Mouse (Mus musculus) neural tube, embryonic 13.5 days (tissue): ENCODE results near the gene Tcte2. TPM values are rescaled to one million over a fixed set of nuclear protein-coding genes. Genes with fewer than 3 reads are reported as not detected.

Source experiments
- ATAC-seq: fragments of 200-750 bp; cut with Nextera tagmentation; 2 replicates; pipeline ENCODE4 v1.8.0; 2017; ENCODE audit warnings: low read depth, mild to moderate bottlenecking, moderate TSS enrichment, moderate library complexity
- H3K27ac ChIP-seq: fragments of 300-500 bp; sonication (generic); replicated peaks from 2 replicates; pipeline ENCODE4 v1.5.1; 2015; ENCODE audit warnings: moderate library complexity, mild to moderate bottlenecking, inconsistent platforms
- H3K27me3 ChIP-seq: fragments of 300-500 bp; sonication (generic); 2 replicates; pipeline ENCODE4 v1.6.1; 2015; ENCODE audit warnings: mild to moderate bottlenecking, inconsistent platforms
- H3K36me3 ChIP-seq: fragments of 300-500 bp; sonication (generic); 2 replicates; pipeline ENCODE4 v1.6.1; 2015; ENCODE audit warnings: mild to moderate bottlenecking, inconsistent platforms
- H3K4me1 ChIP-seq: fragments of 300-500 bp; sonication (generic); replicated peaks from 2 replicates; pipeline ENCODE4 v1.6.1; 2015; ENCODE audit warnings: inconsistent platforms
- H3K4me2 ChIP-seq: fragments of 300-500 bp; sonication (generic); 2 replicates; pipeline ENCODE4 v1.6.1; 2015; ENCODE audit warnings: inconsistent platforms, mild to moderate bottlenecking, moderate library complexity
- H3K4me3 ChIP-seq: fragments of 300-500 bp; sonication (generic); 2 replicates; pipeline ENCODE4 v1.5.1; 2015; ENCODE audit warnings: mild to moderate bottlenecking, inconsistent platforms
- H3K9ac ChIP-seq: fragments of 300-500 bp; sonication (generic); 2 replicates; pipeline ENCODE4 v1.6.1; 2015; ENCODE audit warnings: moderate library complexity, mild to moderate bottlenecking, inconsistent platforms
- H3K9me3 ChIP-seq: fragments of 300-500 bp; sonication (generic); 2 replicates; pipeline ENCODE4 v1.6.1; 2016; ENCODE audit warnings: inconsistent platforms
- WGBS: fragments of 180-500 bp; shearing (Covaris S2); methylation state at CpG from one replicate; pipeline ENCODE4 v1.1.7; 2015; 5-methylcytosine and 5-hydroxymethylcytosine counted together
- polyA plus RNA-seq: library from polyadenylated mRNA; unstranded; fragments of >200 nt; fragmentation: Nextera tagmentation; extraction: Ambion mirVana; gene quantifications from 2 replicates; pipeline ENCODE4 v1.2.1, GENCODE M21; 2015

Tcte2 gene
- polyA plus RNA-seq, 1 experiment from 2014 or later, result 17.8 TPM

DNA sequence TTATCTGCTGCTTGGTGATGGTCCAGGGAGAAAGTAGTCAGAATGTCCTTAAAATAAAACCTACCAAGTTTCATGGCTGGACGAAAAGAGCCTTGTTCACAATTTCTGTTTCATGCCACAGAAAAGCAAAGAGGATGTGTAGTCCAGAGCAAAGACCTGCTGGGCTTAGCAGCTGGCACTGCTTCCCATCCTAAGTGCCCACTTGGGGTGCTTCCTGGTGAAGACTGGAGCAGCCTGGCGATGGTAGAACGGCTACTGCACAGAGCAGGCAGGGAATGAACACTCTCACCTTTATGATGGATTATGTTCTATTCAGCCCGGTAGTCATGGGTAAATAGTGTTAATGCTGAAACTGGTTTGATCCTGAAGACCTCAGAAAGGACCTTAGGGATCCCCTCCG lies 27.7 kb downstream of the Tcte2 start:
- Histone ChIP-seq H3K27ac (no peak overlapping the region), H3K36me3 (no peaks in the 10 kb centered on the region), H3K27me3 (no peaks in the 10 kb centered on the region), H3K4me1 (peaks cover 7% of the 10 kb centered on the region; the same call in 1 of the 2 replicates), H3K9me3 (no peaks in the 10 kb centered on the region), H3K4me2 (no peak overlapping the region), H3K9ac (no peak overlapping the region), H3K4me3 (no peak overlapping the region)
- ATAC-seq, result no peak
- 94% methylated on average over 5 of the region's 5 CpGs for WGBS

GRCm38 (mm10) chr17:13732685-13733084 lies 28.9 kb downstream of the Tcte2 start:
- no peaks in the 10 kb centered on the region for H3K9me3 ChIP-seq
- no peak overlapping the region for H3K27ac ChIP-seq
- 54% methylated on average over 8 of the region's 8 CpGs for WGBS
- H3K9ac ChIP-seq, result no peak overlapping the region
- peaks cover 6% of the 10 kb centered on the region; the same call in 1 of the 2 replicates for H3K4me1 ChIP-seq
- no peaks in the 10 kb centered on the region for H3K36me3 ChIP-seq
- H3K27me3 ChIP-seq, result no peaks in the 10 kb centered on the region
- ATAC-seq, result no peak
- H3K4me2 ChIP-seq, result no peak overlapping the region
- H3K4me3 ChIP-seq, result no peak overlapping the region

DNA sequence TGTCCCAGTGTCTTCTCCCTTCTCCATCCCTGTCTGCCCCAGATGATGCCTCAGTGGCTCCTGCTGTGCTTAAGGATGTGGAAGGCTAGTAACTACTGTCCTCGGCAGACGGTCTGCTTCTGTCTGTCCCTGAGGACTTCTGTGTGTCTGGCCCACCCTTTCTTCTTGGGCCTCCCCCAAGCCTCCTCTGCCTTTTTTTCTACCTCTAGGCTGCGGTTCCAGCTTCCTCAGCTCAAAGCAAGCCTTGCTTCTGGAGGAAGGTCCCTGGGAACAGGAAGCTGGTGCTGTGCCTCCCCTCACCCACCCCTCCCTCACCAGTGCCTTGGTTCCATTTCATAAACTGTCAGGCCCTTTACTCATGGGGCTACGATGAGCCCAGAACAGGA lies 29.9 kb downstream of the Tcte2 start:
- Histone ChIP-seq H3K4me1 (no peaks in the 10 kb centered on the region), H3K27me3 (no peaks in the 10 kb centered on the region), H3K36me3 (no peaks in the 10 kb centered on the region), H3K4me2 (no peak overlapping the region), H3K9me3 (no peaks in the 10 kb centered on the region), H3K4me3 (no peak overlapping the region), H3K27ac (no peak overlapping the region), H3K9ac (no peak overlapping the region)
- 67% methylated on average over 4 of the region's 4 CpGs for WGBS
- no peak for ATAC-seq

GRCm38 (mm10) chr17:13730980-13731726 lies 30.5 kb downstream of the Tcte2 start:
- H3K9me3 ChIP-seq, result no peaks in the 10 kb centered on the region
- no peak for ATAC-seq
- no peaks in the 10 kb centered on the region for H3K27me3 ChIP-seq
- no peaks in the 10 kb centered on the region for H3K36me3 ChIP-seq
- 88% methylated on average over 6 of the region's 6 CpGs for WGBS
- no peaks in the 10 kb centered on the region for H3K4me1 ChIP-seq
- no peak overlapping the region for H3K27ac ChIP-seq
- no peak overlapping the region for H3K4me3 ChIP-seq
- H3K9ac ChIP-seq, result no peak overlapping the region
- no peak overlapping the region for H3K4me2 ChIP-seq

- Histone ChIP-seq H3K27ac (no peak overlapping the region), H3K4me1 (peaks cover 25% of the 10 kb centered on the region), H3K36me3 (no peaks in the 10 kb centered on the region), H3K9me3 (no peaks in the 10 kb centered on the region), H3K9ac (no peak overlapping the region), H3K4me3 (no peak overlapping the region), H3K4me2 (no peak overlapping the region), H3K27me3 (no peaks in the 10 kb centered on the region)
- no peak for ATAC-seq
- 96% methylated on average over 8 of the region's 8 CpGs for WGBS
These were observed 34.7 kb downstream of the Tcte2 start for GRCm38 (mm10) chr17:13726832-13727355.

DNA sequence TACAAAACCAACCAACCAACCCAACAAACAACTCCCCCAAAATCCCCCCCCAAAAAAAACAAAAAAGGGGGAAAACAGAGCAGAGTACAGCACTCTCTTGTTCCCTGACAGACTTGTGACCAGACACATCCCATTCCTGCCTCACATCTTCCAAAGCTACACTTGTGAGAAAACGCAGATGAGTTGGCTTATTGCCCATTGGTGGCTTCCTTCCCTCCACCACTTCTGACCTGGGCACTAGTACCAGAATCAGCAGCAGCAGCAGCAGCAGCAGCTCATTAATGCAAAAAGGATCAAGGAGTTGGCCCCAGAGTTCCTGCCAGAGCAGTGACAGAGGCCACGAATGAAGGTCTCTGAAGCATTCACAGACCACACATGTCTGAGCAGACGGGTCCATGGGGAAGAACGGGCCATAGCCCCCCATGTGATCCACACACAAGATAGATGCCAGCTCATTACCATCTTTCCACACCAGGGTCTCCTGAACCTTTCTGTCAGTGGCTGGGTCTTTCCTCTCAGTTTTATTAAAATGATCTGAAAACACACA lies 36.5 kb downstream of the Tcte2 start:
- 53% methylated on average over 4 of the region's 4 CpGs for WGBS
- no peak for ATAC-seq
- Histone ChIP-seq H3K9me3 (no peaks in the 10 kb centered on the region), H3K4me2 (no peak overlapping the region), H3K36me3 (no peaks in the 10 kb centered on the region), H3K4me3 (no peak overlapping the region), H3K4me1 (peaks cover 25% of the 10 kb centered on the region), H3K9ac (no peak overlapping the region), H3K27ac (no peak overlapping the region), H3K27me3 (no peaks in the 10 kb centered on the region)

DNA sequence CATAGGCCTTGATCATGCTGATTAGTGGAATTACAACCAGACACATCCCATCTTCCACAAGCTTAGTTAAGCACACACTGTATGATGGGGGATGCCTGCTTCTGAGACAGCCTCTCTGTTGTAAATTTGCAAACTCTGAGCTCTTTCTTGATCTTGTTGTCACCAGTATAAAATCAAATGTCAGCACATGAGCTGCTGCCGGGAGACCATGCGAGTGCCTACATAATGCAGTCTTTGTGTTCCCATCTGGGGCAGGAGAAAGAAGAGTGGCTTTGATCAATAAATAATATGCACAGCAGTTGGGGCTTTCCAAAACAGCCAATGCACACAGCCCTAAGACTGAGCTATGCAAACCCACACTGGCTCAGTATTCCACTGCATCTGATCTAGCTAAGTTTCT lies 39.2 kb downstream of the Tcte2 start:
- Histone ChIP-seq H3K4me2 (no peak overlapping the region), H3K9me3 (no peaks in the 10 kb centered on the region), H3K27ac (no peak overlapping the region), H3K27me3 (no peaks in the 10 kb centered on the region), H3K9ac (no peak overlapping the region), H3K4me3 (no peak overlapping the region), H3K36me3 (no peaks in the 10 kb centered on the region), H3K4me1 (peaks cover 25% of the 10 kb centered on the region)
- ATAC-seq, result peak; percentile 60; the same call in 1 of the 2 replicates
- WGBS, result 7% methylated on average over 2 of the region's 2 CpGs

DNA sequence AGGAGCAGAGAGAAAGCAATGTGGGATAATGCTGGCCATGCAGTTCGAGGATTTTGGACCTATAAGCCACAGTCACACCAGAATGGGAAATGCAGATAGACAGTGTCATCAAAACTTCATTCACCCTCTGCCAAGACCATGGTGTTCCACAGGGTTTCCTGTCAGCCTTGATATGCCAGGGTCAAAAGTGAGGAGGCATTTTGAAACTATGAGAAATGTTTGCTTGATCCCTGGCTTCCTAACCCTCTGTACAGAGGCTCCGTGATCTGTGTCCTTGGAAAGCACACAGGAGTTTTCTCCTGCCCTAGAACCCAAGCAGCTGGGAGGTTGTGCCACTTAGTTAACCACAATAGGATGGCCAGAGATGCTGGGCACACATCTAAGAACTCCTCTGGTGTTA lies 40.3 kb downstream of the Tcte2 start:
- peaks cover 25% of the 10 kb centered on the region for H3K4me1 ChIP-seq
- no peak overlapping the region for H3K9ac ChIP-seq
- WGBS, result 88% methylated on average over 2 of the region's 2 CpGs
- H3K27me3 ChIP-seq, result no peaks in the 10 kb centered on the region
- H3K4me3 ChIP-seq, result no peak overlapping the region
- H3K9me3 ChIP-seq, result no peaks in the 10 kb centered on the region
- H3K4me2 ChIP-seq, result no peak overlapping the region
- no peaks in the 10 kb centered on the region for H3K36me3 ChIP-seq
- no peak for ATAC-seq
- no peak overlapping the region for H3K27ac ChIP-seq

- Histone ChIP-seq H3K4me2 (no peak overlapping the region), H3K9me3 (no peaks in the 10 kb centered on the region), H3K4me1 (peaks cover 24% of the 10 kb centered on the region), H3K9ac (no peak overlapping the region), H3K27me3 (no peaks in the 10 kb centered on the region), H3K36me3 (no peaks in the 10 kb centered on the region), H3K27ac (no peak overlapping the region), H3K4me3 (no peak overlapping the region)
- 91% methylated on average over 5 of the region's 5 CpGs for WGBS
- no peak for ATAC-seq
These were observed 41.4 kb downstream of the Tcte2 start for GRCm38 (mm10) chr17:13720187-13720586.

GRCm38 (mm10) chr17:13717428-13717827 lies 44.2 kb downstream of the Tcte2 start:
- Histone ChIP-seq H3K9ac (no peak overlapping the region), H3K4me1 (peaks cover 3% of the 10 kb centered on the region), H3K36me3 (no peaks in the 10 kb centered on the region), H3K27ac (no peak overlapping the region), H3K27me3 (no peaks in the 10 kb centered on the region), H3K4me3 (no peak overlapping the region), H3K9me3 (no peaks in the 10 kb centered on the region), H3K4me2 (no peak overlapping the region)
- WGBS, result 79% methylated on average over 11 of the region's 11 CpGs
- ATAC-seq, result peak; percentile 24; the same call in 1 of the 2 replicates

DNA sequence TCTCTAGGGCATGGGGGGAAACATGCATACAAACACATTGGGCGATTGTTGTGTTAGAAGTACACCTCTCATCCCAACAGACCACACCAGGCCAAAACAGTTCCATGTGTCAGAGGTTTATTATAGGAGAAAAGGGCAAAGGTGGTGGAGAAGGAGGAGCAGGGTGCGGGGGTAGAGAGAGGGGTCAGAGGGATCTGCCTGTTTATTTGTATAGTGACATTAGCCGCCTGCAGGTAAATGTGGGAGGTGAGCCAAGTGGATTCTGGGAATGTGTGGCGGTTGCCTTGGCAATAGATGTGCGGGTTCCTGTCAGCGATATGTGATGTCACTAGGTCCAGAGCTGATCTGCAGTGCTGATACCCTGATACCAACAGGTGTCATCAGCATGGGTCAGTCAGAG lies 45.3 kb downstream of the Tcte2 start:
- Histone ChIP-seq H3K4me3 (no peak overlapping the region), H3K4me1 (no peaks in the 10 kb centered on the region), H3K27ac (no peak overlapping the region), H3K4me2 (no peak overlapping the region), H3K9me3 (no peaks in the 10 kb centered on the region), H3K9ac (no peak overlapping the region), H3K36me3 (no peaks in the 10 kb centered on the region), H3K27me3 (no peaks in the 10 kb centered on the region)
- 91% methylated on average over 6 of the region's 6 CpGs for WGBS
- ATAC-seq, result no peak

DNA sequence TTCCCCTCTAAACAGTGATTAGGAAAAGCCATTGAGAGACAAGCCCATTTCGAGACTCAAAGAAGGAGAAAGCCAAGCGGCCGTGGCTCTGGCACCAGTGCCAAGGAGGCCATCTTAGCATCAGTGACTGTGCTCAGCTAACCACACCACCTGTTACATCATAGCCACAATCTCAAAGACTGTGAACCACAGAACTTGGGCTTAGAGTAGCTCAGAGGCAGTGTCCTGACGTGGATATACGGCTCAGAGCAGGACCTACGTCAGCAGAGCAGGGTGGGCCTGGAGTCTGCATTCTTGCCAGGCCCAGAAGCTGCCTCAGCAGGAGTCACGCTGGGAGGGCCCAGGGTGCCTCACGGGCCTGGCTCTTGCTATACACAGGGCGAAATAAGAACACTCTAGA lies 46.1 kb downstream of the Tcte2 start:
- no peaks in the 10 kb centered on the region for H3K27me3 ChIP-seq
- no peak overlapping the region for H3K4me2 ChIP-seq
- no peaks in the 10 kb centered on the region for H3K4me1 ChIP-seq
- 80% methylated on average over 9 of the region's 9 CpGs for WGBS
- no peaks in the 10 kb centered on the region for H3K9me3 ChIP-seq
- ATAC-seq, result no peak
- H3K27ac ChIP-seq, result no peak overlapping the region
- H3K36me3 ChIP-seq, result no peaks in the 10 kb centered on the region
- H3K4me3 ChIP-seq, result no peak overlapping the region
- no peak overlapping the region for H3K9ac ChIP-seq

DNA sequence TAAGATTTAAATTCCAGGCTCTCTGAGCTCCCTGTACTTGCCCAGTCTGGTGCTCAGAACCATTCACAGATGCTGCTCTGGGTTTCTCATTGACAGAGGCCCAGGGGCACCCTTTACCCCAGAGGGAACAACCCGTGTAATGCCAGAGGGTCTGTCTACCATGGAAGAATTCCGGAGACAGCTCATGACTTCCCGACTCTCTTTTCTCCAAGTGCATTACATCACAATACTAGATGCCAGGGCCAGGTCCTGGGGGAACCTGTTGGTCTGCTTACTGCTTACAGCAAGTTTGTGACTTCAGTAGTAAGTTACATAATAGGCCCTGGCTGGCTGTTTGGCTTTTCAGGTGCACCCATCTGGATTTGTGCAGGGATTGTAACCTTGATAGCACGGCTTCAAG lies 47.0 kb downstream of the Tcte2 start:
- Histone ChIP-seq H3K4me3 (no peak overlapping the region), H3K4me2 (no peak overlapping the region), H3K36me3 (no peaks in the 10 kb centered on the region), H3K4me1 (no peaks in the 10 kb centered on the region), H3K9ac (no peak overlapping the region), H3K27ac (no peak overlapping the region), H3K9me3 (no peaks in the 10 kb centered on the region), H3K27me3 (no peaks in the 10 kb centered on the region)
- ATAC-seq, result no peak
- 73% methylated on average over 4 of the region's 4 CpGs for WGBS
